7 mouse cellular contexts compared by ENCODE assay signal in genomic region chr9:67839981-67840859, GRCm38 (mm10). TPM values are rescaled to one million over a fixed set of nuclear protein-coding genes. Genes with fewer than 3 reads are reported as not detected.
A peak's percentile ranks its signal among the peaks of the same experiment; 100 is the strongest.
DNase-seq lines count a peak whose midpoint lies in the region; ATAC-seq and TF ChIP-seq lines count a peak whose summit lies in the region.

Vps13c (plus strand) TSS chr9:67840396.

- peak within 1 kb of the TSS; percentile 98 for H3K4me3 ChIP-seq in cortical plate, adult 2 months (ENCODE audit: insufficient read depth, low read length)

- peak within 1 kb of the TSS; percentile 86 for H3K27ac ChIP-seq in cortical plate, adult 2 months (ENCODE audit: insufficient read depth, low read length)

- intact Hi-C loops in left cerebral cortex, postnatal 25 days (cut with DNase I), result no loop called here

- peak; percentile 93 for ATAC-seq in inflammation-experienced regulatory T-cells, adult 6 months

- H3K4me1 ChIP-seq in cortical plate, adult 2 months (ENCODE audit: control insufficient read depth, insufficient read depth, low read length), result 0 out of 2 replicates have a peak, but pooled peaks cover 1% of the 10 kb centered on the region

- TF ChIP-seq CTCF in cortical plate, adult 2 months (IDR thresholded peaks at IDR 0.05; ENCODE audit: extremely low read depth, insufficient read depth, low read length), result no peak

- peak; percentile 86 to 93 for DNase-seq in adrenal gland, adult (ENCODE audit: inconsistent age in 2 of 2, low spot score in 1 of 2)
- DNase-seq in gastrocnemius, postnatal 10 days, result peak; percentile 78
- DNase-seq in left cerebral cortex, postnatal 25 days (ENCODE audit: low spot score in 2 of 2), result peak; percentile 80
- peak; percentile 83 for DNase-seq in mesoderm, embryonic 11.5 days (ENCODE audit: low read depth, low spot score)
- peak; percentile 60 to 71 for DNase-seq in right cerebral cortex, postnatal 36 days (ENCODE audit: low spot score in 2 of 2)

- TF ChIP-seq POLR2A in cortical plate, adult 2 months (IDR thresholded peaks at IDR 0.05; ENCODE audit: extremely low read depth, insufficient read depth, low read length), result peak; percentile 56; the same call in 1 of the 2 replicates

RNA-seq across cellular contexts. Expression of gene Vps13c, which starts in this region (rescaled TPM):
- 34.4 and 37.6 TPM in 2 replicates for polyA plus RNA-seq in cortical plate, adult 2 months (2012; rRNA removed)
- 10 to 100 TPM; 26.0 to 26.5 TPM for total RNA-seq in gastrocnemius, postnatal 10 days (2021)
- 10 to 100 TPM; 15.4 to 24.0 (median 19.5) TPM for polyA plus RNA-seq in inflammation-experienced regulatory T-cells, adult 6 months (2017; shearing (Covaris generic))
- total RNA-seq in left cerebral cortex, postnatal 25 days (2021), result 10 to 100 TPM; 75.0 to 78.0 TPM

Comparison
In these comparisons a context has a peak if more than half of its experiments do, and no peak if none do; other contexts are left out.
1. Peak in every context shown above with its lines: DNase-seq, ATAC-seq, H3K4me3 ChIP-seq and H3K27ac ChIP-seq.